Mouse (Mus musculus) heart, adult 10 weeks (tissue): ENCODE measurements around the gene Glrb. TPM values are rescaled to one million over a fixed set of nuclear protein-coding genes. Genes with fewer than 3 reads are reported as not detected.

Experiments used
- polyA plus RNA-seq: library from polyadenylated mRNA; stranded (reverse); fragments of 350-450 nt; fragmentation: Illumina TruSeq; extraction: RNeasy Lipid Tissue Mini Kit (QIAGEN cat#74804); gene quantifications from one replicate; pipeline ENCODE4 v1.2.3, GENCODE M21; 2014; ENCODE audit warnings: low read depth, low replicate concordance

Gene Glrb
- 0.13 TPM for polyA plus RNA-seq

DNA sequence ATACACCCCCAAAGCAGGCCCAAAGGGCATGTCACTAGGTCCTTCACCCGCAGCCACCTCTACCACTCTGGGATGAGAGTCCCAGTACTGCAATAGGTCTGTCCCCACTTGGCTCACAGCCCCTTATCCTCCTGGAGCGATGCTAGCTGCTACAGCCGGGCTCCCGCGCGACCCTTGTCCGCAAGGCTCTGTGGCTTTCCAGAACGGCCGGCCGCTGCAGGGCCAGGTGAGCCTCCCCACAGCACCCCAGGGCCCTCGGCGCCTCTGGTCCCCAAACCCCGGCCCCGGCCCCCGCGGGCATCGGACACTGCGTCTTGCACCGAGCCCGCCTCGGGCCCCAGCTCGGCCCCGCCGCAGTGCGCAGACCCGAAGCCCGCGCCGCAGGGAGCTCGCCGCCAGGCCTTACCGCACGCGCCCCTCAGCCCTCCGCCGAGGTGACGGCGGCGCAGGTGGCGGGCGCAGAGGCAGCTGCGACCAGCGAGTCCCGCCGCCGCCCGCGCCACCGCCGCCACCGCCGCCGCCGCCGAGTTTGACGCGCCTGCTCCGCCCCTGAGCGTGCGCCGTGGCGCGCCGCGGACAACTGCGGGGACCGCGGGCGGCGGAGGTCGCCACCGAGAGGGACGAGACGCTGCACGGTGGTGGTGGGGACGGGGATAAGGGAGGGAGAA, at the start of gene Glrb:
Gene Glrb (minus strand): TSS at position 550 of the 668 bp plus-strand sequence.

GRCm38 (mm10) chr3:80802596-80803081, 110.8 kb downstream of the Glrb start, which contains the start of gene Gria2:
Gria2 (minus strand) TSS chr3:80802835.

Other genes with a start within 250 kb of the Glrb start
- gene Gria2, start 110.8 kb downstream of the Glrb start, polyA plus RNA-seq: 0.08 TPM
- gene Pdgfc, start 122.8 kb upstream of the Glrb start, polyA plus RNA-seq: 2.5 TPM